Mouse (Mus musculus) urinary bladder, postnatal 36 days (tissue): ENCODE measurements around the gene Olfr71.

Experiments
- DNase-seq, 2 experiments: peaks; one replicate each; pipeline ENCODE4 v3.0.0; 2022; ENCODE audit warnings: low spot score in 2 of 2, mixed read lengths in 1 of 2

Gene Olfr71

GRCm38 (mm10) chr4:43709869-43710268 is at the start of gene Olfr71:
Olfr71 (minus strand) TSS chr4:43710255.
- DNase-seq = peak in 1 of 2 experiments; percentile 22

DNA sequence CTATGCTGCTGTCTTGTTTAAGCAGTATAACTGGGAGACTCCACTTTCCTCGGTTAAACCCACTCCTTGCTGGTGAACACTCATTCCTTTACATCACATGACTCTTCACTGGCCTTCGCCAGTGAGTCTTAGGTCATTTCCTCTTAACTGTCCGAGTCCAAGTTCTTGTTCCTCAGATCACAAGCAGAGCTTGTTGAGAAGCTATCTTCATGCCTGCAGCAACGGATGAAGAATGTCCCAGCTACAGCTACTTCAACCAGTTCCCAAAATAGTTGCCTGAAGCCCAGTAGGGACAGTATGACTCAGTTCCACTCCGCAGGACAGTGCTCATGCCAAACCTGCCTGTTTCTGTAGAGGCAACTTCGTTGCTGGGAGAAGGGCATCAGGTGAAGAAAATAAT is 47.2 kb upstream of the Olfr71 start:
- no peak for DNase-seq

DNA sequence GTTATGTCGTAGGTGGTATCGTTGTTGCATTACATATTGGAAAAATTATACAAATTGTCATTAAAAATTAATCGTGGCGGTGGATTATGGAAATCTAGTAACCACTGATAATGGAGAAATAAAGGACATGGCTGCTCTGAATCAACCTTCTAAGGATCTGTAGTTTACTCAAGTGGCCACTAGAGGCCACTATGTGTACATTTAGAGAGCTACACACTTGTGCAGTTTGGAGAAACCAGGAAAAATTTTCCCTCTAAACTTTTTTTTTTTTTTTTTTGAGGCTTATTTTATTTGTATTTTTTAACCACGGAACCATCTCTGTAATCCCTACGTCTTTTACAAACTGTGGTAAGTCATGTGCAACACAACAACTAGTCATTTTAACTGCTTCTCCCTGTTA is 35.1 kb upstream of the Olfr71 start:
- no peak for DNase-seq

DNA sequence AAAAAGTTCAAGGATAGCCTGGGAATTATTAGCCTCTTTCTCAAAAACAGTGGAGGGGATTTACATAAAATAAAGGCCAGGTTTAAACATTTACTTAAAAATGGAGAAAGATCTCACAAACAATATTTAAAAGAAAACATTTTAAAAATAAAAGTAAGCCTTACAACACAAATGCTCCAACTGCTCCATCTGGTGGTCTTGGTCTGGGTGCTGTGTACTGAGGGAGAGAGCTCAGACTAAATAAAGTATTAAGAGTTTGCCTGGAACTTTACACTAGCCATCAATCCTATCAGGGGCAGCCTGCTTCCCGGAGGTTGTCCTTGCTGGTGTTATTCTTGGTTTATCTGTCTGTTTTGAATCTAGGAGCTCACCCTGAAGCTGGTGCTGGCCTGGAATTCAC is 33.0 kb upstream of the Olfr71 start:
- no peak for DNase-seq

- DNase-seq = no peak
Measured at GRCm38 (mm10) chr4:43742637-43743036, 32.6 kb upstream of the Olfr71 start.

GRCm38 (mm10) chr4:43741526-43741925 is 31.5 kb upstream of the Olfr71 start:
- DNase-seq = no peak

DNA sequence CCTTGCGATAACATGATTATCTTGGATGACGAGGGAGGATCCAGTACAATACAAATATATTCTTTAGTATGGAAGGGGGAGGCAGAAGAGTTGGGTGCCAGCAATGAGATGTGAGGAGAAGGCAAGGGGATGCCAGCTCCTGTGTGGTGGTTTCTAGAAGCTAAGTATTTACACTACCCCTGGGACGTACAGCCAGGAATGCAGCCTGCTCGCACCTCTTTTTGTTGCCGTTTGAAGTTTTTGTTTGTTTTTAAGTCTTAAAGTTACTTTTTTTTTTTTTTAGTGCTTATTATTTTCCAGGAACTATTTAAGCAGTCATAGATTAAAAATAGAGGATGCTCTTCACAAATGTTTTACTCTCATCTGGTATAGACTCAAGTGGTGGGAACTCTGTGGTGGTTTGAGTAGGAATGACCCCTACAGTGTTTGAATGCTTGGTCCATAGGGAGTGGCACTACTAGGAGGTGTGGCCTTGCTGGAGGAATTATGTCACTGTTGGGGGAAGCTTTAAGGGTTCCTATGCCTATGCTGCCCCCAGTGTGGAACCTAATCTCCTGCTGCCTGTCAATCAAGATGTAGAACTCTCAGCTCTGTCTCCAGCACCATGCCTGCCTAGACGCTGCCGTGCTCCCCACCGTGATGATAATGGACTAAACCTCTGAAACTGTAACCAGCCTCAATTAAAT is 29.1 kb upstream of the Olfr71 start:
- no peak for DNase-seq

GRCm38 (mm10) chr4:43737144-43737543 is 27.1 kb upstream of the Olfr71 start:
- DNase-seq = no peak

- DNase-seq = no peak
Measured at GRCm38 (mm10) chr4:43733186-43733585, 23.1 kb upstream of the Olfr71 start.

- DNase-seq = no peak
Measured at GRCm38 (mm10) chr4:43732171-43732570, 22.1 kb upstream of the Olfr71 start.

- peak in 1 of 2 experiments; percentile 15 for DNase-seq
Measured at GRCm38 (mm10) chr4:43730750-43731297, 20.8 kb upstream of the Olfr71 start.

DNA sequence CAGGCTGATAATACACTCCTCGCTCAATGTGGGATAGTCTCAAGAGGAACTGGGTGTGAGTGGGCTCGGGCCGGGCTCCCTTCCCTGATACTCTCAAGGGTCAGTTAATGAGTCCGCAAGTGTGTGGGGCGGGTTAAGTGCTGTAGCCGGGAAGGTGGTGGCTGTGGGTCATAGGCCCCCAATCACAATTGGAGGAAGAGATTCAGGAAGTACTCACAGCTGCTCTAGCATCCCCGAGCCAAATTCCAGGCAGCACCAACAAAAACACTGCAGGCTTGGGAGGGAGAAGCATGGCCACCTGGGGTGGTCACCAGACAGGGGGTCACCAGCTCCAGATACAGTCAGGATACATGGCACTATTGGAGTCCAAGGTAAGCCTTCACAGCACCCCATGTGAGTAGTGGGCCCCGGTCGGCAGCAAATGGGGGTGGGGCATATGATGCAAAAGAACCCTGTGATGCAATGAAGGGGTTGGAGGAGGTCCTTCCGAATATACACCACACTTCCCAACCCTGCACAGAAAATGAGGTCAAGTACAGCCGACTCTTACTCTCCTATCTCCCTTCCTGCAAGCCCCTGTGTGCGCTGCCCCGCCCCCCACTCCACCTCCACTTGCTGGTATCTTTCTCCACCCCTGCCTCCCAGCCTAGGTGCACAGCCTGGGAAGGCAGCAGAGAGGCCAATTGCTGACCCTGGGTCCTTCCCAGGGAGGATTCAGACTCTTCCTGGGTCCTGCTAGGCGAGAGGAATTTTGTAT is 19.9 kb upstream of the Olfr71 start, which contains the start of gene Spaar:
TSS of gene Spaar (plus strand) at position 241 of the 757 bp plus-strand sequence.
- DNase-seq = peak in 1 of 2 experiments; percentile 52

GRCm38 (mm10) chr4:43729126-43729525 is 19.1 kb upstream of the Olfr71 start:
- no peak for DNase-seq

DNA sequence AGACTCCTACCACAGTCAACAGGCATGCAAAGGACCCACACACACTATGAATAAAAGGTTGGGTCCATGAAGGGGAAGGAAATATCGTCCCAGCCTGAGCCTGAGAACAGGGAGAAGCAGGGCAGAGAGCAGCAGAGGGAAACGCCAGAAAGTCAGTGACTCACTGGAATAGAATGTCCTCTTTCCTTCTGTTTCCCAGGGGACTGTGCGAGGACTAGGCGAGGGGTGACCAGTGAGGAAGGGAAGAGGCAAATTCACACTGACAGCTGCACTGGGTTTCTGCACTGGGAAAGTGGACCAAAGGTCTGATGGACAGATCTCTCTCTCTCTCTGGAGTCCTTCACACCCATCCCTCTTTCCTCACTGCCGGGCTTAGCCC is 18.5 kb upstream of the Olfr71 start:
- peak; percentile 61 to 80 for DNase-seq

- DNase-seq = no peak
Measured at GRCm38 (mm10) chr4:43727718-43728575, 17.9 kb upstream of the Olfr71 start.

- peak; percentile 61 to 86 for DNase-seq
Measured at GRCm38 (mm10) chr4:43726995-43727394, 16.9 kb upstream of the Olfr71 start, which contains the start of gene Hrct1. Hrct1 (plus strand) TSS chr4:43727188.

GRCm38 (mm10) chr4:43726228-43726993 is 16.4 kb upstream of the Olfr71 start:
- peak in 1 of 2 experiments; percentile 15 for DNase-seq

- peak; percentile 25 to 54 for DNase-seq
Measured at GRCm38 (mm10) chr4:43724764-43725163, 14.7 kb upstream of the Olfr71 start.

DNA sequence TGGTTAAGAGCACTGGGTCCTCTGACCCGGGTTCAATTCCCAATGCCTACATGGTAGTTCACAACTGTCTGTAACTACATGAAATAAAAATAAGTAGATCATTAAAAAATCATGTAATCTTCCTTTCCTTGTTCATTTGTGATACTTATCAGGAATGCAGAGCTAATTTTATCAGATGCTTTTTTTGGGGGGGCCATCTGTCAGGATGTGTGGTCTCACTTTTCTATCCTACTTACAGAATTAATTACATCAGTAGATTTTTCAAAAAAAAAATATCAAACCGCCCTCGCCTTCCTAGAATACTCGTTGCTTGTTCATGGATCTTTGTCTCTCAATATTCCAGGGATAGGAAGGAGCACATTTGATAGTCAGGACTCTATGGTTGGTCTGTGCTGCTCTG is 12.1 kb upstream of the Olfr71 start:
- no peak for DNase-seq

- no peak for DNase-seq
Measured at GRCm38 (mm10) chr4:43720491-43721228, 10.6 kb upstream of the Olfr71 start.
